Mouse (Mus musculus) T-helper 2 cell (primary cell): ENCODE measurements around the gene Grk3.

ENCODE experiments used
- in situ Hi-C: fragments of 300-600 bp; cut with MboI, MseI; formaldehyde crosslinking; loops from one replicate; pipeline ENCODE4 v1.15.1; 2025; ENCODE audit warnings: high pct_unique_total_duplicates

Gene Grk3

DNA sequence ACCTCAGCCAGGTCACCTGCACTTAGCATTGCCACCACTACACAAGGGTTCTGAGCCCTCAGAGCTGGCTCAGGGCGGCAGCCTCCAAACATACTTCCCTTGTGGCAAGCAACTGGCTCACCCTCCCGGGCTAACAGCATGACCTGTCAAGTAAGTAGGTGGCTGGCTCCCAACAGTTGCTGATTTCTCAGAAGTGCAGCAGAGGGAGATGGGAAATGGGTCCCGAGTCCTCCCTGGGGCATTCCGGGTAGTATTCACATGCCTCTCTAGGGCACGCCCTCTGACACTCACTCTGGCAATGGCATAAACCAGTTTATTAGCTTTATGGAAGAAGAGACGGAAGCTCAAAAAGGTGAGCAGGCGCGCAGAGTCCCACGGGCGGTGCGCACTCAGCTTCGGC, 74.6 kb downstream of the Grk3 start:
- in situ Hi-C loops: no loop called here

DNA sequence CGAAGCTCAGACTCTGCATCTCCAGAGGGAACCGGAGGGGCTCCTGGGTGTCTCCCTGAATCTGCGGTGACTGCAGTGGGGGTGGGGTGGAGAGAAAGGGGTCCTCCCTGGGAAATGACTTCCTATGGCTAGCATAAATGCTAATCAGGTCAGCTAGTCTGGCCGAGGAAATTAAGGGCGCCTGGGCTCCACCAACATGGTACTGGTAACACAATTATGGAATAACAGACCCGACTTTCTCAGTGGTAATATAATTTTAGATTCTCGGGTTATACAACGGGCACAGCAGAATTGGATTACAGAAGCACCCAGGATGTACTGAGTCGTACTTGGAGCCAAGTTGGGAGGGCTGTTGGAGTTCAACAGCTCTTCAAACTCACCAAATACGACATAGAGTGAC, 79.0 kb downstream of the Grk3 start:
- in situ Hi-C loops: no loop called here

DNA sequence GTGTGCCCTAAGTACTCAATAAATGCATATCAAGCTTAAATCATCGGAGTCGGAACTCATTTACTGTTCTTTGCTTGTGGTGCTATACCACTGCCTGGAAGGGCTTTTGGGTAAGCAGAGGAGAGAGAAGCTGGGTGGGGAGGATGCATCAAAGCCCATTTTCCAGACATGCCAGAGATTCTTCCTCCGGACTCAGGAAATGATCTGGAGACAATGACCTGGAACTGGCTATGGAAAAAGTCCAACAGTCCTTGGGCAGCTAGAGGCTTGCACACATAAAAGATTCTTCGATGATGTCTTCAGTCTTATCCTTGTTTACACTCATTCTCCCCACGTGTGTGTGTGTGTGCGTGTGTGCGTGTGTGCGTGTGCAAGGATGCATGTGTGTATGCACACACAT, 80.2 kb downstream of the Grk3 start:
- in situ Hi-C loops: no loop called here

DNA sequence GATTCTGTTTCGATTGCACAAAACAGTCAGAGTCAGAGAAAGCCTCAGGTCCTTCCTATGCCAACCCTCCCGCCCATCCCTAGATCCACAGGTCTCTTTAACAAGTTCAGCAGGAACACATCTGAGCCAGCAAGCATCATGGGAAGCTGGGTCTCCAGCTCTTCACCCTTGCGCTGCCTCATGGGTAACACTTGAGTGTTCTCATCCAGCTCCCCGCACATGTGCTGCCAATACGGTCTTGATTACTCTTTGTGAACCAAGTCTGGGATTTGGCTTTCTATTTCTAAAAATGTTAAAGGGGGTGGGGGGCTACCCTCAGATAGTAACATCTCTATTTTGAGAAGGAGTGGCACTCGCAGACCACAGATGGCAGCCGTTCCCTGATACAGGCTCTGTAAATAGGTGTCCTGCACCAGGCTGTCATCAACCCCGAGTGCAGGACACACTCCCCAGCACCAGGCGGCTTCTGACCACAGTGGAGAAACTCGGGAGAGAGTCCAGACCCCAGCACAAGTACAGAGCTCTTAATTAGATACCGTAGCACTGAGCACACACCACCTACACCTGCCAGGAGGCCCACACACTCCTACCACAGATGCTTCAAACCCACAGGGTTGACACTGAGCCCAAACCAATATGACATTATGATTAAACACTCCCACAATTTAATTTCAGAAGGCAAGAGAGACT, 82.6 kb downstream of the Grk3 start:
- in situ Hi-C loops: no loop called here

DNA sequence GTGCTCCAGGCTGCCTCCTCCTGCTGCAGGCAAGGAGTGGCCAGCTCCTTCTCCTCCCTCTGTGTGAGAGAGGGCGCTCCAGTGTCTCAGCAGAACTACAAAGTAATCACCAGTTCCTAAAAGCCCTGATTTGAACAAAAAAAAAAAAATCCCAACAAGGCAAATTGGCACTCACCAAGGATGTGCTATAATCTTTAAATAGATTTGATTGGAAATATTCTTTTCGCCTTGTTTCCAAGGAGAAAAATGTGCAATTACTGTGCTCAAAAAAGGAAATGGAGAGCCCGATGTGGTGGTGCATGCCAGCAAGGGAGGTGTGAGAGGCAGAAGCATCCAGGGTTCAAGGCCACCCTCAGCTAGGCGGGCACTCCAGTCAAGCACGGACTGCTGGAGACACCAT, 83.7 kb downstream of the Grk3 start:
- in situ Hi-C loops: no loop called here

DNA sequence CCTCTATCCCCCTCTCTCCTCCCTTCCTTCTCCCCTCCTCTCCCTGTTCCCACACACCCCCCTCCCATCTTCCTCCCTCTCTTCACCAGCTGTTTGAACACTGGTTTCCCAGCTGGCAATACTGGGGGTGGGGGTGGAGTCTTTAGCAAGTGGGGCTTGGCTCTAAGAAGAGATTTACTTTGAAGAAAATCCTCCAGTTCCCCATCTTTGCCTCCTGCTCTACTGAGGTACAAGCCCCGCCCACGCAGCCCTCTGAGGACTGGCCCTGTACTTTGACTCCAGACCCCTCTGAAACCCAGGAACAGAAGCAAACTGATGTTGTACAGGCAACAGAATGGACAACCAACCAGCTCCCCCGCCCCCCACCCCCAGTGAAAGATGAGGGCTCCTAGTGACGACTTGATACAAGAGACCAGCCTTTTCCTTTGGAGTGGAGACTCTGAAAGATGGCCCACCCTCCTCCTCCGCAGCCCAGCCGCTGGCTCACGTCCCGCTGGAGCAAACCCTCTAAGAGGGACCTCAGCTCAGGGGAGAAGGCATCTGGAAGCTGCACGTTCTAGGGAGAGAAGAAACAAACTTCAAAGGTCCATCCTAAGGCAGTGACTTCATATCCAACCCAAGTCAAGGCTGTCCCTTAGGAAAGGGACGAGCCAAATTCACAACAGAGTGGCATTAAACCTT, 87.2 kb downstream of the Grk3 start:
- in situ Hi-C loops: no loop called here

DNA sequence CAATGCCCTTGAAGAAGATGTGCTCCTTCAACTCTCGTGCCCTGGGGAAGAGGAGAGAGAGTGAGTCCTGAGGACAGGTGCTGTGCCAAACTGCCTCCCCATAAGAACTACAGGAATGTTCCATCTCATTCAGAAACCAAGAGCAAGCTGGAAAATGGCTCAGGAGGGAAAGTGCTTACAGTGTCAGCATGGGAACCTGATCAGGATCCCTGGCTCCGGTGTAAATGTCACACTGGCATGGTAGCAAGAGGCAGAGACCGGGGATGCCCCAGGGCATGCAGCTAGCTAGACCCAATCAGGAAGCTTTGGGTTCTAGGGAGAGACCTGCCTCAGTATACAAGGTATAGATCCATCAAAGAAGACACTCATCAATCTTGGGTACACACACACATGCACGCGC, 90.2 kb downstream of the Grk3 start:
- in situ Hi-C loops: no loop called here

DNA sequence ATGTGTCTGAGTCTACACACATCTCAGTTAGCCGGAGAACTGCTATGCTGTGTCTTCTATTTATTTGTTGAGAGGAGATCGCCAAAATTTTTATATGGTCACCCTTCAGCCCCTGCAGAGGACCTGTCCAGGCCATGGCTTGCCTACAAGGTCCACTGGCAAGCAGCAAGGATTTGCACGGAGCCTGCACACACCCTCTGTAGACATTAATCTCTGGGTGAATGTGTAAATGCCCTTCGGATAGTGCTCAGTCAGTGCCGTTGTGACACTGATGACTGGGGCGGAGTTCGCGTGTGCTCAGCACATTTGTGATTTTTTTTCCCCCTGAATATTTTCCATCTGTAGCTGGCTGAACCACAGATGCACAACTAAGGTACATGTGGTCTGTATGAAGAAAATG, 90.8 kb downstream of the Grk3 start:
- in situ Hi-C loops: no loop called here

DNA sequence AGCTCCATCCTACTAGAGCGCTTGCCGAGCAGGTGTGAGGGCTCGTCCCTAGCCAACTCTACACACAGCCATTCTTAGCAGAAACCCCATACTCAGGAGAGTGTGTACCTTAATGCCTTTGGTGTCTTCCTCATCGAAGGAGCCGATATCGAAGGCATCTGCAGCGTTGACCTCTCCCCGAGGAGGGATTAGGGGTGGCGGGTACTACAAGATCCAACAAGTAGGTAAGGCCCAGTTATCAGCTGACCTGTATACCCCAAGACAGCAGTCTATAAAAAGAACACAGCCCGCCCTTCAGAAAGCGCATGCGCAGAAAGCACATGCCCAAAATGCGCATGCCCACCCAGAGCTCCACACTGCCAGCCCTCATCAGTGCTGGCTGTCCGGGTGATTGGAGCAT, 91.8 kb downstream of the Grk3 start:
- in situ Hi-C loops: no loop called here

DNA sequence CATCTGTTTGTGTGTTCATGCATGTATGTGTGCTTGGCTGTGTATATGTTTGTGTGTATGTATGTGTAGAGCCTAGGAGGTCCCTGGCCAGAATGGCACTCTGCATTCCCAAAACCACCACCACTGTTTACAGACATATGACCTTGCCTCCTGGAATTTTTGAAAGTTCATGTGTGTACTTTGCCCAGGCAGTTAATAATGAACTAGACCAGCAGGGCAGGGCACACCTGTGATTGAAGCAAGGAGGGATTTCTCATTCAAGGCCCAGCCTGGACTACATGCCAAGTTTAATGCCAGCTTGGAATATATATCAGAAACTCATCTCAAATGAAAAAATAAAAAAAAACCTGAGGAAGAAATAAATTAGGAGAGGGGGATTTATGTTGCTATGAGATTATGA, 93.7 kb downstream of the Grk3 start:
- in situ Hi-C loops: no loop called here

DNA sequence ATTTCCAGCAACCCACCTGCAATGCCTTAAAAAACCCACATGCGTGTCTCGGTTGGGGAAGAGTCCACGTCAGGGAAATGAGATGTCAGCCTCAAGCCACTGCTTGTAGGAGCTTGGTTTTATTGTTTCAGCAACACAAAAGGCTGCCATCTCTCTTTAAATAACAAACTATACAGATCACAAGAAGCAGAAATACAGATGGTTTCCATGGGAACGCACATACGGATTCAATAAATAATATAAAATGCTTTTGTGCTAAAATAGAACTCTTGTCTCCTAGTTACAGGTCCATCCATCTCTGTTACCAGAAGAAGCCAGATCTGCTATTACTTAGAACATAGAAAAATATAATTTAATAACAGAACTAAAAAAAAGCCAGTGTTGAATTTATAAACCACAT, 105.2 kb downstream of the Grk3 start:
- in situ Hi-C loops: no loop called here

DNA sequence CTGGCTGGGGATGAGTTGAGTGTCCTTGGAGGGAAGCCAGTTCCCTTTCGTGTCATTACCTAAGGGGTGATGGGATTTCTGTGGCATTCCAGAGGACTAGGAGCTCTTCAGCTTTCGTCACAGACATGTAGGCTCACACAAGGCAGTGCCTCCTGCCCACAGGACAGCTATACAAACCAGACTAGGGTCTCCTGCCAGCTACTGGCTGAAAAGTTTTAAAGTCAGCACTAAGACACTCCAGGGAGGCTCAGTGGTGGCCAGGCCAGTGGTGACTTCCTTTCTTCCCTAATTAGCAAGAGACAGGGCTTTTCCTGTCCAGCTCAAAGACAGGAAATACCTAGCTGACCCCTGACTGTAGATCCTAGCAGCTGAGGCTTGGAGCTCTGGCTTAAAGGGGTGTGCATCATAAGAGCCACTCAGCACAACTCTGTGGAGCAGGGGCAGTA, 107.4 kb downstream of the Grk3 start:
- in situ Hi-C loops: no loop called here

DNA sequence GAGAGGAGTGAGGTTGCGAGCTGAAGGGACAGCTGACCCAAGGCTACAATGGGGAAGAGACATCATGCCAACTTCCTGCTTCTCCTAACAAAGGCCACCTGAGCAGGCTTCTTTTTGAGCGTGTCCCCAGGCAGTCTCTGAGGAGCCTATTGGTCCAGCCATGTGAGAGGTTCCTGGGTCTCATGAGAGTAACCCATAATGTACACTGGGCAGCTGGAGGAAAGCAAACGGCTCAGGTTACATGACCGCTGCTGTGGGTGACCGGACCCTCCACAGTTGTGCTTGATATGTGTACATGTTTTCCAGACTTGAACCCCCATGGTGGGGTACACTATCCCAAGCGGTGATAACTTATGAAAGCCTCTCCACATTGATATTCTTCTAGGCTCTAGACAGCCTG, 108.1 kb downstream of the Grk3 start:
- in situ Hi-C loops: no loop called here

DNA sequence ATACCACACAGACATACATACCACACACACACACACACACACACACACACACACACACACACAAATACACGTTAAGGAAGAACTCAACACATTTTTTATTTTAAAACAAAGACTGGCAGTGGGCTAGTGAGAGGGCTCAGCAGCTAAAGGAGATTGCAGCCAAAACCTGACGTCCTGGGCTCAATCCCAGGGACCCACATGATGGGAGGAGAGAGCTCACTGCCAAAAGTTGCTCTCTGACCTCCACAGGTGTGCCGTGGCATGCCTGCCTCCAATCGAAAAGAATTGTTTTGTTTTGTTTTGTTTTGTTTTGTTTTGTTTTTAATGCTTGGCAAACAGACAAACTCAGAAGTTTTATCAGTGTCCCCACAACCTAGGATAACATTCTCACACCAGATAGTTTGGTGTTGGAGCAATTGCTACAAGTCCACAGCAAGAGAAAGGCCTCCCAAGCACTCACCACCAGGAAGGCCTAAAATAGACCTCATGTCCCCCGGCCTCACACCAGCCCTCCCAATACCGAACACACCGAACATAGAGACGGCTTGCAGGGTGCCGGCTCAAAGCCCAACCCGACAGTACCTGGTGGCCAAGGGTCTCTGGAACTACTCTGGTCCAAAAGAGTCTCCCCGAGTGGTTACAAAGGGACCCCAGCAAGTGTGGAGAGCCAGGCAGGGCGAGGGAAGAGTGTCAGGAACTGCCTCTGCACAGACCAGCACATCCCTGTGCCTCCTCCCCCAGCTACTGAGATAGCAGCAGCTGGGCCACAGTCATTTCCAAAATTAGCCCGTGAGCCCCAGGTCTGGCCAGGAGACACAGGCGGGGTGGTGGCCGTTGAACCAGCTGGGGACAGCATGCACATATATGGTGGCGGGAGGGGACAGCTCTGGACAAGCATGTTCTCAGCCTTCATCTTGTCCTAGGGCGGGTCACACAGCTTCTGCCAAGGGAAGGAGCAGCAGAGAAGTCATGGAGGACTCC, 119.6 kb downstream of the Grk3 start, which contains the start of gene Myo18b:
Gene Myo18b (minus strand): TSS at position 689 of the 981 bp plus-strand sequence.
- in situ Hi-C loops: no loop called here

DNA sequence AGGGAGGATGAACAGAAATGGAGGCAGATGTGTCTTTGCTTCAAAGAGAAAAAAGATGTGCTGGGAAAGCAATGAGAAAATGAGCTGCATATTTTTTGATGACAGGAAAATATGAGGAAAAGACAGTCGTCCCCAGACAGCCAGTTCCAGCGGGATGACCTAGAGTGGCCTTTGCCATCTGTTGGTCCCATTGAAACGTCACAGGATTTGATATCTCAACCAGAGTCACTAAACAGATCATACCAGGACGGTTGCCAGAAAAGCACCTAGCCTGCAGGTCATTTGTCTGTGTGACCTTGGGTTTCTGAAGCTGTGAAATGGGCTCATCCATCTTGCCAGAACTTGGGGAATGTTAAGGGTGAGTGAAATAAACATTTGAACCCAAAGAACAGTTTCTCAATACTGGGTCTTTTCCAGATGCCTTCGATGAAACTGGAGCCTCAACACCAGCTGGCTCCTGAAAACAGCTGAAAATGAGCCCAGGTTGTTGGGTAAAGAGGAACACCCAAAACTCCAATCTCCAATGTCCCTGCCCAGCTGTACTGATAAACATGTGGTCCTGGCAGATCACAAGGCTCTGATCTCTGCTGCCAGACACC, 122.0 kb downstream of the Grk3 start:
- in situ Hi-C loops: no loop called here

DNA sequence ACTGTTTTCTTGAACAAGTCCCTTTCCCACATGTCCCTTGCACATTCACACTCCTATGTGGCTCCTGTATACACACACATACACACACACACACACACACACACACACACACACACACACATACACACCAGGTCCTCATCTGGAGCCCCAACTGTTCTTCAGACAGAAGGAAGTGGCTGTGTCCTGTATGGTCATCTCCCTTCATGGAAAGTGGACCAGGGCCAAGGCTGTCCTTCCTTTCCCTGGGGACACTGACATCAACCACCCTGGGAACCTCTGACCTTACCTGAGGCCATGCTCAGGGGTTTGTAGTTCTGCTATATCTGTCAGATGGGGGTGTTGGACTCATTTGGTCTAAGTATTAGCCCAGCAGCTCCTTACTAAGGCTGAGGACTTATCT, 123.2 kb downstream of the Grk3 start:
- in situ Hi-C loops: no loop called here

DNA sequence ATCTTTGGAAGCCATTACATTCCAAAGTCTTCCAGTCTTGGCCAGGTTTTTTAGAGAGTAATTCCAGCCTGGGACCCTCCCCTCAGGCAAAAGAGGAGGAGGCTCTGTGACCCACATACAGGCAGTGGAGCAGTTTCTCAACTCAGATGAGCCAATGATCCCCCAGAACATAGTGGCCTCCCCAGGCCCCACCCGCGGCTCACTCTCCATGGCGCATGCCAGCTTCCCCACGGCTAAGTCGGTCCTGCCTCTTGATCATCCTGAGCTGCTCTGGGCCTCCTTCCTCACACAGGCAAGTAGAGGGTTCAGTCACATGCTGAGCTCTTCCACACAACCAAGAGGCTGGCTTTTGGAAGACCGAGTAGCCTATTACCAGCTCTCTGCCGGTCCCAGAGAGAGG, 126.9 kb downstream of the Grk3 start:
- in situ Hi-C loops: no loop called here

DNA sequence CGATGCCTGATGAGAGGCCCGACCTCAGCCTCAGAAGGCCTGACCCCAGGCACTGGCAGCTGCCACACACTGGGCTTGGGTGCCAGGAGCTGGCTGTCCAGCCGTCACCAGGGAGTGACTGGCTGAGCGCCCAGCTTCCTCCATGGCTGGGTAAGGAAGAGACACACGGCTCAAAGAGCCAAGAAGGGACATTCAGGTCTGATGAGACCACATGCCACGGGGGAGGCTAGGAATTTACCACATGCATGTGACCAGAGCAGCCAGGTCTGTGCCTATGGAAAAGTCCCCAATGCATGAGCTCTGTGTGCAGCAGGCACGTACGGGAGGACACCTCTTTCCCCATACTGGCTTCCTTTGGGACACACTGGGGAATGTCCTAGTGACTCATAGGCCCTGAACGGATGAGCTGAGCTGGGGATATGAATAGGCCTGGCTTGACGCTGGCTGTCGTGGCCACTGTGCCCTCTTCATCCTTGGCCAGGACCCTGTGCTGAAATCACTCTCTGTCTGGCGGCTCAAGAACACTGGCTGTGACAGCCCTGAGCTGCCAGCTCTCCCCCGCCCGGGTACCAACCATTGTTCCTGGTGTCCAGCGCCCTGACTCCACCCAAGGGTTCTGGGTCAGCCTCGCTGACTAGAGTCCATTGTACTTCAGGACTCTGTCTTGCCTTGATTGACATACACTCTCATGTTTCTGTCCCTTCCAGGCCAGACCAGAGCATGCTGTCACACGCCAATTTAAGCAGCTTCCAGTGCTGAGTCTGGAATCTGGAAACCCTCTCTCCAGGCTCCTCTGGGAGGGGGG, 128.7 kb downstream of the Grk3 start:
- in situ Hi-C loops: no loop called here

DNA sequence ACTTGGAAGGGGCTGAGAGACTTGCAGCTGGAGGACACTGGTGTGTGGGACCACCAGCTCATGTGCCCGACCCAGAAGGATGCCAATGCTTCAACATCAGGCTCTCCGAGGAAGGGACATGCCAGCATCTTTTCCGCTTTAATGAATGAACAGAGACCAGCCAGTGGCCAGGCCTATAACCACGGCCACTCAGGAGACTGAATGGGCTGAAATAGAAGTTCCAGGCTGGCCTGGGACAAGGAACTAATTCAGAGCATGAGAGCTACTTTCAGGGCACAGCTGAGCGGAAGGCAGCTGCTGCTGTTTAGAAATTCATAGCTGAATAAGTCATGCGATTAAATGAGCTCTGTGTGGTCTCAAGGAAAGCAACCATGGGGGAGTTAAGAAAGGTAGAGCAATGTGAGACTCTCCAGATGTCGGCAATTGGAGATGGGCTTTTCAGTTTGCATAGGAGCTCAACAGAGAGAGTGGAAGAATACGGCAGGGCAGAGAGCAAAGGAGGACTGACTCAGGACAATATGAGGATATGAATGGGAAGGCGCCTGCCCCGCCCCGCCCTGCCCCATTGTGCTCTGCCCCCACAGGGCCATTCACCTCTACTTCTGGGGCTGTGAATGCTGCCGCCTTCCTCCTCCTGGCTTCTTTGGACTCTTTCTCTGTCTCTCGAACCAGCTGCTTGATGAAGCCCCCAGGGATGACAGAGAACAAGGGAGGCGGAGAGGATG, 138.0 kb downstream of the Grk3 start:
- in situ Hi-C loops: loop anchor here (5.0 kb wide), 1 partner anchor 175 kb away; no protein-coding TSS in a partner anchor

DNA sequence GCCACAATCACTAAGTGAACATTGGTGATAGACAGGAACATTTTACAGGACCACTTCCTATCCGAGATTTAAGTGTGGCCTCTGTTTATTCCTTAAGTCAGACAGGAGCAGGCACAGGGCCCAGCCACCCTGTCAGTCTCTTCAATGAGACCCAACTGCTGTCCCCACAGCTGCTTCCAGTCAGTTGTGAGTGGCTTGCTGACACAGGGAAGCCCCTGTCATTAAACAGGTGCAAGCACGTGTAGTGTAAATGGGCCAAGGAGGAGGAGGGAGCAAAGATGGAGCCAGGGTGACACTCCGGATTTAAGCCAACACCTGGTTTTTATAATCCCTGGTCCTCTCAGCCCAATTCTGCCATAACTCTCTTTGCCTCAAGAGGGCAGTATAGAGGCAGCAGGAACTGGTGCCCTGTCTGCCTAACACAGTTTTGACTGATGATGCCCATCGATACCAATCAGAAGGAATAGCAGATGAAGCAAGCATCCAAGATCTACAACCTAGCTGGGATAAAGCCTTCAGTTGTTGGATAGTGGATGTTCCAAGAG, 138.7 kb downstream of the Grk3 start:
- in situ Hi-C loops: loop anchor here (5.0 kb wide), 1 partner anchor 175 kb away; no protein-coding TSS in a partner anchor
